Mouse (Mus musculus): ENCODE results near the gene Cxcr2.

Gene Cxcr2

GRCm38 (mm10) chr1:74153461-74154184, at the start of gene Cxcr2:
TSS of gene Cxcr2 (plus strand) at chr1:74153989.
- DNase-seq = no peak

- DNase-seq = no peak
Observed at GRCm38 (mm10) chr1:74105660-74106059, 48.1 kb upstream of the Cxcr2 start.

DNA sequence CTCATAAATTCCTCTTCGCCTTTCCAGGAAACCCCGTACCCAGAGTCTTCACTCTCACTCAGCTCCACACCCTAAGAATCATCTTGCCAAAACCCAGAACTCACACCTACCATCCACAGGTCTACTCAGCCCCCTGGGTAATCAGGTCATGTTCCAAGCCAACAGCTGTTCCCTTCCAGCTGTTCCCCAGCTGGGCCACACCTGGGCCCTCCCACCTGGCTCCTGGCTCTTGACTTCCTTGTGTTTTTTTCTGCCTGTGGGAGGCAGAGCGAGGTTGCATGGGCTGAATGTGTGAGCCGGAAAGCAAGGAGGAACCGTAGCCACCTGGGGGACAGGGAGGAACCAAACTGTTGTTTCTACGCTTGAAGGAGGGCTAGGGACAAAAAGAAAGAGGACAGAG, 47.6 kb upstream of the Cxcr2 start:
- no peak for DNase-seq

- peak; percentile 63 for DNase-seq
Observed at GRCm38 (mm10) chr1:74107931-74108618, 45.7 kb upstream of the Cxcr2 start.

GRCm38 (mm10) chr1:74109670-74110069, 44.1 kb upstream of the Cxcr2 start:
- no peak for DNase-seq

- peak; percentile 60 for DNase-seq
Observed at GRCm38 (mm10) chr1:74110932-74111695, 42.7 kb upstream of the Cxcr2 start.

DNA sequence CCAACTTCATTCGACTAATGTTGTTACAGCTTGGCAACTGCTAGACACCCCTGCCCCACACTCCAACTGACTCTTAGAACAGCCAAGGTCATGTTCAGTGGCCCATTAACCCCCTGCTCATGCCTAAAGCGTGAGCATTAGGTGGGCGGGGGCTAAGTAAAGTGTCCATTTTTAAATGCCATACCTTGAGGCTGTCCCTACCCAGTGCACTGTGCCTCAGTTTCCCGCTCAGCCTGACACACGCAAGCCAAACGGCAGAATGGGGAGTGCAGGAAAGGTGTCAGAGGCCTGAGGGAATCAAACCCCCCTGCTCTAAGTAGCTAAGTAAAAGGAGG, 42.1 kb upstream of the Cxcr2 start:
- DNase-seq = no peak

DNA sequence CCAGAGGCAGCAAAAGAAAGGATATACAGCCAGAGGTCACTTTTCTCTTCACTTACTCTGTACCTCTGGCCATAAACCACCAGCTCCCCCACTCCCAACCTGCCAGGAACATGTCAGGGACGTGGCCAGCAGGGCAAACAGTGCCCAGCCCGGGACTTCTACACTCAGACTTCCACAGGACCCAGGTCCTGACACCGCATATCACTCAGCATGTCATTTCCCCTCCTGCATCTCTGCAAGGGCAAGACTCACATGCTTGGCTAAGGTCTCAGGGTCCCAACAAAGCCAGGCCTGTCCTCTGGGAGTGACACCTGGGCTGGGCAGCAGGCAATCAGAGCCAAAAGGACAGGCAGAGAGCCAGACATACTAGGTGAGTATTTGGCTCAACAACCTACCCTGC, 40.7 kb upstream of the Cxcr2 start:
- no peak for DNase-seq

GRCm38 (mm10) chr1:74117876-74118275, 35.9 kb upstream of the Cxcr2 start:
- no peak for DNase-seq

GRCm38 (mm10) chr1:74119115-74119514, 34.7 kb upstream of the Cxcr2 start:
- DNase-seq = peak; percentile 51

DNA sequence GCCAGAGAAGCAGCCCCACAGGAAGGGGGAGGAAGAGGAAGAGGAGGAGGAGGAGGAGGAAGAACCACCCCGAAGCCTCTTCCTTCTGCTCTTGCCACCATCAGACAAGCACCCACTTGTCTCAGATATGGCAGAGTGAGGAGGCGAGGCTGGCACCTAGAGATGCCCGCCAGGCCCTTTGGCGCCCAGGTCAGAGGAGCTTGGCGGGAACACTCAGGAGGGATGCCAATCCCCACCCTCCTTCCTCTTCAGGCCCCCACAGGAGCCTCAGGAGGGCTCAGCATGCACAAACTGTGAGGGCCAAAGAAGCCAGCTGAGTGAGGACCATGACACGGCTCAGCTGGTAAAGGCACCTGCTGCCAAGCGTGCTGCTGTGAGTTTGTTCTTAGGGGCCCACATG, 32.7 kb upstream of the Cxcr2 start:
- DNase-seq = no peak

DNA sequence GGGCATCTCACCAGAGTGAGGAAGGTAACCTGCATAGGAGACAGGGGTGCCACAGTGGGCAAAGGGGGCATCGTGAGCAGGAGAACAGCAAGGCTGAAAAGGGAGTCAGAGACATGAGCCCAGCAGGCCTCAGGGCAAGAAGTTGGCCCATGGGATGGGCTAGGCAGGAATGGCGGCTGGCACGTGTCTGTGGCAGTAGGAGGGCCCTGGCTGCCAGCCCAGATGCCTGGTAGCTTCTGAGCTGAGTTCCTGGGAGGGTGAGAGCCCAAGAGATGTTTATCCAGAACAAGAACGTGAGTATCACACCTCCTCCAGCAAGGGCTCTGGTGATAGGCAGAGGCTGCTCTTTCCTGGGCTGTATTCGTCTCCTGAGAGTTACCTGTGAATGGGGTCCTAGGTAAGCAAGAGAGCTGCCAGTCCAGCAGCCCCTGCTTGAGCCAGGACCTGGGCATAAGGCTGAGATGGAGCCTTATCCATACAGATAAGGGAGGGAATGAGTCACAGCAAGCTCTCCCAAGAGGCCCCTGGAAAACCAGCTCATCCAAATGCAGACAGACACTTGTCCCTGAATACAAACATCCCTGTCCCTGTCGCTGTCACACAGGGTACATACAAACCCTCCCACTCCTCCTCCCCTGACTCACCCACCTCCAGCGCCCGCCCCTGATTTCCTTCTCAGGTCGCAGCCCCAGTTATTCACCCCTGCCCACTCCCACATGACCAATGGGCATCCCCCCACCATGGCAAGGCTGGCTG, 31.8 kb upstream of the Cxcr2 start:
- DNase-seq = peak; percentile 89

GRCm38 (mm10) chr1:74123215-74123614, 30.6 kb upstream of the Cxcr2 start:
- DNase-seq = no peak

- peak; percentile 86 for DNase-seq
Observed at GRCm38 (mm10) chr1:74124021-74124981, 29.5 kb upstream of the Cxcr2 start, which contains the start of gene Tns1. TSS of gene Tns1 (minus strand) at chr1:74124449.

- DNase-seq = peak; percentile 86
Observed at GRCm38 (mm10) chr1:74124991-74125552, 28.7 kb upstream of the Cxcr2 start, which contains the start of gene Rufy4. TSS of gene Rufy4 (plus strand) at chr1:74125541.

GRCm38 (mm10) chr1:74130883-74131659, 22.7 kb upstream of the Cxcr2 start:
- no peak for DNase-seq

DNA sequence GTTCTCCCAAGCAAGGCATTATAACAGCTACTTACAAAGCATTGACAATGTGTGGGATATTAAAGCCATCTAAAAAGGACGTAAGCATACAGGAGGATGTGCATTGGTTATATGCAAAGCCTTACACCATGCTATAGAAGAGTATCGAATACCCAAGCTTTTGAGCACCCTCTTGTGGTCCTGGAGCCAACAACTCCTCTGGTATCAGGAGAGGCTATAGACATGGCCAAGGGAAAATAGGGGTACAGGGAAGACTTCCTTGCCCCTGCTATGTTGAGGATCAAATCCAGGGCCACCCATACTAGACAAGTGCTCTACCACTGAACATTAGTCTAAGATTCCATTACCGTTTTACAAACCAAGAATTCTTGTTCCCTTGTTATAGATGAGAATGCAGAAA, 21.8 kb upstream of the Cxcr2 start:
- DNase-seq = no peak

GRCm38 (mm10) chr1:74133954-74134353, 19.8 kb upstream of the Cxcr2 start:
- DNase-seq = no peak

DNA sequence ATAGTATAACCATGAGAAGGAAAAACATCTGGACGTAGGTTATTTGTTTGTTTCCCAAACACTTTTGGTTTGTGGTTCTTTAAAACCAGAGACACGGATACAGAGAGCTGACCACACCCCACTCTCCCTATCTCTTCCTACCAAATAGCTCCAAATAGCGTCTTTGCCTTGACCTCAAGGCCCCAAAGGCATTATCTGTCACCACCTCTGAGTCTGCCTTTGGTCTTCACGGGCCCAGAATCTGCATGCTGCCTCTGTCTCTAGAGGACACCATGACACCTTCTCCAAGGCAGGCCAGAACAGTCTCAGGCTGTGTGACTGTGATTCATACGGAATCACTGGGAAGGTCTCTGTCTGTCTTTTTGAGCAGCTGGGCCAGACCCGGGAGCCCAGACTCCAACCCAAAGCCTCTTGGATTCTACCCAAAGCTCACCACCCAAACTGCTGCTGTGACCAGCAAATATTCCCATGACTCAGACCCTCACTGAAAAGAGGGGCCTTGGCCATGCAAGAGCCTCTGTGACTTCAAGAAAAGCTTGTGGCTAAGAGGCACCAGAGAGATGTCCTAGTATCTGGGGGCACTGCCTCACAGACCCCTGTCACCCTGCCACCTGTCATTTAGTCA, 18.4 kb upstream of the Cxcr2 start:
- no peak for DNase-seq

- DNase-seq = no peak
Observed at GRCm38 (mm10) chr1:74139415-74139814, 14.4 kb upstream of the Cxcr2 start.

All from kidney, postnatal 14 days (tissue).